Mouse (Mus musculus): ENCODE measurements around the gene Tab2.

Gene Tab2

GRCm38 (mm10) chr10:7900719-7901627 is 55.1 kb downstream of the Tab2 start:
- in situ Hi-C loops (cut with MboI, MseI), result no loop called here

- in situ Hi-C loops (cut with MboI, MseI), result loop anchor here (5.0 to 10.0 kb wide), 3 partner anchors 349 to 826 kb away; no protein-coding TSS in a partner anchor
Observed at GRCm38 (mm10) chr10:7888256-7888868, 67.7 kb downstream of the Tab2 start.

GRCm38 (mm10) chr10:7883524-7883923 is 72.5 kb downstream of the Tab2 start:
- in situ Hi-C loops (cut with MboI, MseI), result loop anchor here (5.0 to 10.0 kb wide), 2 partner anchors 354 to 831 kb away; no protein-coding TSS in a partner anchor

GRCm38 (mm10) chr10:7881971-7882370 is 74.1 kb downstream of the Tab2 start:
- in situ Hi-C loops (cut with MboI, MseI), result loop anchor here (5.0 to 10.0 kb wide), 2 partner anchors 355 to 833 kb away; no protein-coding TSS in a partner anchor

- in situ Hi-C loops (cut with MboI, MseI), result loop anchor here (5.0 to 10.0 kb wide), 2 partner anchors 357 to 835 kb away; no protein-coding TSS in a partner anchor
Observed at GRCm38 (mm10) chr10:7880283-7880682, 75.7 kb downstream of the Tab2 start.

- in situ Hi-C loops (cut with MboI, MseI), result no loop called here
Observed at GRCm38 (mm10) chr10:7874194-7874593, 81.8 kb downstream of the Tab2 start.

GRCm38 (mm10) chr10:7871381-7872020 is 84.5 kb downstream of the Tab2 start:
- in situ Hi-C loops (cut with MboI, MseI), result no loop called here

- in situ Hi-C loops (cut with MboI, MseI), result no loop called here
Observed at GRCm38 (mm10) chr10:7870571-7871315, 85.3 kb downstream of the Tab2 start.

GRCm38 (mm10) chr10:7869746-7870145 is 86.3 kb downstream of the Tab2 start:
- in situ Hi-C loops (cut with MboI, MseI), result no loop called here

GRCm38 (mm10) chr10:7867666-7868030 is 88.4 kb downstream of the Tab2 start:
- in situ Hi-C loops (cut with MboI, MseI), result no loop called here

- in situ Hi-C loops (cut with MboI, MseI), result no loop called here
Observed at GRCm38 (mm10) chr10:7866762-7867665, 89.0 kb downstream of the Tab2 start.

- in situ Hi-C loops (cut with MboI, MseI), result no loop called here
Observed at GRCm38 (mm10) chr10:7864806-7865205, 91.2 kb downstream of the Tab2 start.

- in situ Hi-C loops (cut with MboI, MseI), result no loop called here
Observed at GRCm38 (mm10) chr10:7864184-7864583, 91.8 kb downstream of the Tab2 start.

- in situ Hi-C loops (cut with MboI, MseI), result no loop called here
Observed at GRCm38 (mm10) chr10:7863411-7863810, 92.6 kb downstream of the Tab2 start.

GRCm38 (mm10) chr10:7861937-7862657 is 93.9 kb downstream of the Tab2 start:
- in situ Hi-C loops (cut with MboI, MseI), result no loop called here

- in situ Hi-C loops (cut with MboI, MseI), result no loop called here
Observed at GRCm38 (mm10) chr10:7861259-7861936, 94.6 kb downstream of the Tab2 start.

- in situ Hi-C loops (cut with MboI, MseI), result no loop called here
Observed at GRCm38 (mm10) chr10:7860494-7860893, 95.5 kb downstream of the Tab2 start.
